Mouse (Mus musculus): ENCODE measurements around the gene Fat3.

Gene Fat3

GRCm38 (mm10) chr9:16501186-16501711, at the start of gene Fat3:
Gene Fat3, minus strand, starts transcription at chr9:16501285.
- no peak for DNase-seq (ENCODE audit: low spot score in 2 of 2)

GRCm38 (mm10) chr9:16532884-16533283, 31.8 kb upstream of the Fat3 start:
- DNase-seq (ENCODE audit: low spot score in 2 of 2): no peak

DNA sequence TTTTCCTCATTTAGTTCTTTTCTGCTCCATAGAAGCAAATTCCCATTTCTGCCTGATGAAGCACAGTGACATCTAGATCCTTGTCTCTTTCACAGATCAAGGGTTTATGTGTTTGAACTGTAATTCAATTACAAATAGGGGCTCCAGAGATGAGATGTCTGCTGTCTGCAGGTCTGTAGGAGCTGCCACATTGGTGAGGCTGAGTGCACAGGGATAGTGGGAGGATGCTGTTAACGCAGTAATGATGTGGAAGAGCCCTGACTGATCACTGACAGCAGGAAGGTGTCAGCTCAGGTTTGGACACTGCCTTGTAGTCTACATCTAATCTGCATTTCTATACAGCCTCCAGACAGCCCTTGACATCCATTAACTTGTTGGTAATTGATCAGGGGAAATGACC, 16.5 kb upstream of the Fat3 start:
- no peak for DNase-seq (ENCODE audit: low spot score in 2 of 2)

- no peak for DNase-seq (ENCODE audit: low spot score in 2 of 2)
These were observed 10.9 kb upstream of the Fat3 start for GRCm38 (mm10) chr9:16512005-16512404.

- no peak for DNase-seq (ENCODE audit: low spot score in 2 of 2)
These were observed 2.7 kb upstream of the Fat3 start for GRCm38 (mm10) chr9:16503776-16504175.

DNA sequence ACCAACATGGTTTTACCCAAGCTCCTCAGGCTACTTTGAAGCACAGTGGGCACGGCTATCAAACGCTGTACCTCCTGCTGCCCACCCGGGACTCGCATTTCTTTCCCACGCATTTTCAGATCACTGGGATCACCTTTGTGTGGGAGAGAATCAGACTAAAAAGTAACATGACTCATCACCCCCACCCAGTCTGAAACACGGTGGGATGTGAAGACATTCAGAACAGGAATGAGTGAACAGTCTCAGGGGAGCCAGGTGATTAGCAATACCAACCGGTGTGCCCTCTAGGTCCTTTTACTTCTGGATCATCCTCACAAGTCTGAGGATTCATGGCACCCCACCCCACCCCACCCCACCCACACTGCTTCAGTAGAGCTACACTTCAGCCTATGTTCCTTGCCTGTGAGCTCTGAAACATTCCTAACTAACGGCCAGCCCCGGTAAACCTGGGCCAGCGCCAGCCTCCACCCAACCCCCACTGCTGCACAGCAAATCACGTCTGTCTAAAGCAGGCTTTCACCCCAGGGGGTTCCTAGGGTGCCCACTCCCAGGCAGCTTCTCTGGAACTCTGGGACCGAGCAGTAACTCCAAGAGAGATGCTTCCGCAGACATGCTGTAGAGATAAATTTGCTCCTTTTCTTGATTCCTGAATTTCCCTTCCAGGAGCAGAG, 1.7 kb upstream of the Fat3 start:
- DNase-seq (ENCODE audit: low spot score in 2 of 2): no peak

DNA sequence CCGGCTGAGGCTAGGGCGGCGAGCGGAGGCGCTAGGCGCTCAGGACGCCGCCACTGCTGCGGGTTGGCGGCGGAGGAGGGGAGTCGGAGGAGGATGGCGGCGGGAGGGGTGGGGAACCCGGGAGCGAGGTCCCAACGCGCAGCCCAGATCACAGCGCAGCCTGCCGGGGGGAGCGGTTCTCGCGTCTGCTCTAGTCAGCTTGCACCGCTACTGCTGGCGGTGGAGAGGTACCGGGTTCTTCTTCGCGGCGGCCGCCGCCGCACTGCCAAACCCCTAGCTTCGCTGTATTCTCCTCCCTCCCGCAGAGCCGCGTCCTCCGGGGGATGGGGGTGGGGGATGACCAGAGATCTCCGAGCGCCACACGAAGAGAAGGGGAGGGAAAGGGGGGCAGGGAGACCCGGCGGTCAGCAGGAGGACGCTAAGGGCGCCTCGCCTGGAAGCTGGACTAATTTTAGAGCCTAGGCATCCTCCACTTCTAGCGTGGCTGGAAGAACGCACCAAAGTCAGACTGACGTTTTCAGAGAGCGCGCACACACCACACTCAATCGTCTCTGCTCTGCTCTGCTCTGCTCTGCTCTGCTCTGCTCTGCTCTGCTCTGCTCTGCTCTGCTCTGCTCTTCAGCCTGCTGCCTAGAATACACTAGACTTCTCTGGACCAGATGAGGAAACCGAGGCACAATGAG, 1.0 kb upstream of the Fat3 start:
- no peak for DNase-seq (ENCODE audit: low spot score in 2 of 2)

DNA sequence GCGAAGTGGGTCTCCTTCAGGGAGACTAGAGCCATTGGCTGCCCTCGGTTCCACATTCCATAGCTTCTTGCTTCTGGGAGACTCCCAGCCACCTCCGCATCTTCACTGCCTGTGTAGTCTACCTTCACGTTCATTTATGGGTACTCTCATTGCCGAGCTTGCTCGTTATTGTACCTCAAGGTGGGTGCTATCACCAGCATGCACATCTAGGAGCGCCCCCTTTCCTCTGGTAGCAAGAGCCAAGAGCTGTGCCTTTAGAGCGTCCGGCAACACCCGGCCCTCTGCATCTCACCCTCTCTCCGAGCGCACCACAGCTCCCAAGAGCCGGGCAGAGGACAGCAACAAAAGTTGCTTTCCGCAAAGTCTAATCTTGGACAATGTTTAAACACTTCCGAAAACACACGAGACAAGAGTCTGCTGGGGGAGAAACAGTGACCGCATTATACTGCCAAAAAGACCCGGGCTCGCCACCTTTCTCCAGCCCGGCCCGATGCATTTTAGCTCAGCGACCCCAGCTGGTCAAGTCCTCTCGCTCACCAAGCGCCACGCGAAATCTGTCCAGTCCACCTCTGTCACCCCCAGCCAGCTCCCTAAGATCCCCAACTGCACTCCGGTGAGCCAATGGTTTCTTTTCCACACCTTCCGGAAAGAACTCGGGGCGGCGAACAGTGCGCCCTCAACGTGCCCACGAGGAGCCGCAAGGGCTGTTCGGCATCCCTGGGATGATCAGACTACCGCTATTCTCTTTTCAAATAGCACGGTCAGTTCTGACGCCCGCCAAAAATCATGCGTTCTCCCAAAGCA, 501 bp downstream of the Fat3 start:
- no peak for DNase-seq (ENCODE audit: low spot score in 2 of 2)

DNA sequence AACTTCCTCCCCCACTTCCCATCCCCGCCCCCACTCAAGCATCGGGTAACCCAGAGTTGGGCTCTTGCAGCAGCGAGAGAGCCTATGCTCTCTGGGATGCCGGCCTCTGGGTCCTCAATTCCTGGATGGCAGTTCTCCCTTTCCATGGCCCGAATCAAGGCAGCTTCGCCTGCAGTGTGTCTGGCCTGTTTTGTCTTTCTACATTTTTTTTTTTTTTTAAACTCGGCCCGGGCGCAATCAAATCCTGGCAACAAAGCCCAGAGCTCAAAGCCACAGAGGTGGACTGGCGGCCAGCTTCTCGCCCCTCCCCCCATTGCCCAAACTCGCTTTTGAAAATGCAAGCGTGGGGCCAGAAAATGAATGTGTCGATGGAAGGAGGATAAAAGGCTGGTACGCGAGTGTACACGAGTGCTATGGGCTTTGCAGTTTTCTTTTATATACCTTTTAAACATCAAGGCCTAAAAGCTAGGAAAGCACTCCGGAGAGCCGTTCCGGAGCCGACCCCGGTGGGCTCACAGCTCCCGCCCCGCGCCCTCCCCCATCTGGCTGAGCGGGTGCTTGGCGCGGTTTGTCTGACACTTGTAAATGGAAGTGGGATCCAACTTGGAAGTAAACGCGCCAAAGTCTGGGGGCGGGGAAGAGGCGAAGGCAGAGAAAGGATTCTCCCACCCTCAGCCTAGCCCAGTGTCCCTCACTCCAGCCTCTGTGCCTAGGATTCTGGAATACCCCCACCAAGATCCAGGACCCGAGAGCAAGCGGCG, 1.3 kb downstream of the Fat3 start:
- no peak for DNase-seq (ENCODE audit: low spot score in 2 of 2)

DNA sequence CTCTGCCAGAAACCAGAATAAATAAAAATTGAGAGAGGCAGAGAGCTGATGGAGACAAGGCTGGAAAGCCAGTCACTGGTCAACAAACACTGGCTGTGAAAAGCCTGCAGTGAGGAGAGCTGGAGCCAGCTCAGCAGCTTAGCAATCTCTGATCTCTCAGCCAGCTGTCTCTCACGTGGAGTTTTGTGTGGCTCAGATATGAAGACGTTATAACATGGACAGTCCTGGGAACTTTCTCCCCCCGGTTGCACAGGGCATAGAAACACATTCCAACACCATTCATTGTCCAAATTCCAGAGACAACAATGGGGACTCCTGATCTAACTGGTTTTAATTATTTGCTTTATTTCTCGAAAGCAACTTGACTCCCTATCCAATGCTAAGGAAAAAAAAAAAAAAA, 2.2 kb downstream of the Fat3 start:
- DNase-seq (ENCODE audit: low spot score in 2 of 2): no peak

GRCm38 (mm10) chr9:16497361-16497760, 3.7 kb downstream of the Fat3 start:
- DNase-seq (ENCODE audit: low spot score in 2 of 2): no peak

GRCm38 (mm10) chr9:16496331-16496730, 4.8 kb downstream of the Fat3 start:
- DNase-seq (ENCODE audit: low spot score in 2 of 2): no peak

DNA sequence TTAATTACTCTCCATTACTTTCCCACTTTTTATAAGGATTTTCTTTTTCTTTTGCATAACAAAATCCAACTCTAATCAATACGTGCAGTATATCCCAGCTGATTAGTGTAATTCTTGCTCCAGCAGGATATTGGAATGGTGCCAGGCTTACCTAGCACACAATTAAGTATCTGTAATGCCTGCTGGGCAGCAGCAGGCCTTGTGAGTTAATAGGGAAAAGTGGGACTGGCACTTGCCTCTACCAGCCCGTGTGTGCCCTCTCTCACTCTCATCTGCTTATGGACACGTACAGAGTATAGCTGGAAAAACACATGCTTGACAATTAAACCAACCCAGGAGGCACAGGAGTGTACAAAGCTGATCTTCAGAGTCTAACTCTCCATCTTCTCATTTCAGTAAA, 11.4 kb downstream of the Fat3 start:
- no peak for DNase-seq (ENCODE audit: low spot score in 2 of 2)

DNA sequence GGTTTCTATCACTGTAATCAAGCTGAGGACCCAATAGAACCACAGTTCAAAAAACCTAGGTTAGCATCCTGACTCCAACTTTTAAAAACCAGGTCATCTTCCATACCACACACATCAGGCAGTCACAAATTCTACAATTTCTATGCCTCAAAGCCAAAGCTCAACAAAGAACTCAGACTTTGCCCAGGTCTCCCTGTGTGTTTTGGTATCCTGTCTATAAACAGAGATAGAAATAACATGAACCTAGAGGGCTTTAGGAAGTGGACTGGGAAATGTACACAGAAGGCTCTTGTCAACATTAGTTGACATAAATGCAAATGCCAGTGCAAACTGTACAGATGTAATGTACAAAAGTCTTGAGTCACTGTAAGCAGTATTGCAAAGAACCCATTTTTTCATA, 13.5 kb downstream of the Fat3 start:
- no peak for DNase-seq (ENCODE audit: low spot score in 2 of 2)

GRCm38 (mm10) chr9:16486229-16486628, 14.9 kb downstream of the Fat3 start:
- DNase-seq (ENCODE audit: low spot score in 2 of 2): no peak

DNA sequence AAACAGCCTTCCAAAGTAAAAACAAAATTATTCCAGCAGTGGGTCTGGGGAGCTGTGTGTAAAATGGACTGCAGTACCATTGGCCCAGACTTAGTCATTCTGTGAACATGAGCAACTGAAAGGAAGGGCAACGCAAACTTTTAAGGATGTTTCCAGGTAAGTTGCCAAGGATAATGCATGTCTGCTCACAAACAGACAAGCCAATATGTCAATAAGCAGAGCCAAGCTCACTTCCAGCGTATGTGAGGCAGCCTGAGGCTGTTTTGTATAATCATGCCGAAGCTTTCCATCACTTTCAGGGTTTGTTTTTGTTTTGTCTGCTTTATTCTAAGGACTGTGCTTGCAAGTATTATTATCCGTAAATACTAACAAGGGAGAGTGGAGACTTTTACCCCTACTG, 15.9 kb downstream of the Fat3 start:
- DNase-seq (ENCODE audit: low spot score in 2 of 2): no peak

GRCm38 (mm10) chr9:16484765-16485164, 16.3 kb downstream of the Fat3 start:
- no peak for DNase-seq (ENCODE audit: low spot score in 2 of 2)

DNA sequence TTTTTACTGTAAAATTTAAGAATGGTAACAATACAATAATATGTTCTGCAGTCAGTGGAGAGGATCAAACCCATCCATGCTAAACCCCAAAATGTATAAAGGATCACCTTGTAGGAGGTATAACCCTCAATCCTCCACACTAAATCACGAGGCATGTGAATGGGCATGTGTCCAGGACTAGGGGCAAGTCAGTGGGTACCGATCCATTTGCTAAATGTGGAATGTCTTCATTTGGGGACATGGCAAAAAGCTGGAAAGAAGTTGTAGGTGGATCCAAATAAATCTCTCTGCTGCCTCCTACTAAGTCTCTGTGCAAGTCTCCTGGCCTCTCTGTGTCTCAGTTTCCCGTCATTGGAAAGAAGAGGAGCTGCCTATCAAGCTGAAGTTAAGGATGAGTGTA, 39.6 kb downstream of the Fat3 start:
- DNase-seq (ENCODE audit: low spot score in 2 of 2): no peak

DNA sequence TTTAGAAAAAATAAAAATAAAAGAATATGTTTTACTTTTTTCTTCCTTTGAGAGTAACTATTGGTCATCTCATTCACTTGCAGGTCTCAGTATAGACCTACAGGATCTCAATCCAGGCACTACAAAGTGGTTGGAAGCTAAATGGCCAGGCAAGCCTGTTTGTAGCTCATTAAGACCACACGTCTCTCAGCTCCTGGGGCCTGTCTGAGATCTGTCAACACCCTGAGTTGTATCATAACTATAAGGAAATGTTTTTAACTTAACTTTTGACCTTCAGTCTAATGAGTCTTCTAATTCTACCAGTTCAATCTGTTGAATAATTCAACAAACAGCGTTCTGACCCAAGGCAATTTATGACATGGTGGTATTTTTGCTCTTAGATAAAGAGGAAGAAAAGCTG, 40.5 kb downstream of the Fat3 start:
- no peak for DNase-seq (ENCODE audit: low spot score in 2 of 2)

- DNase-seq (ENCODE audit: low spot score in 2 of 2): no peak
These were observed 59.2 kb downstream of the Fat3 start for GRCm38 (mm10) chr9:16441930-16442329.

- DNase-seq (ENCODE audit: low spot score in 2 of 2): no peak
These were observed 60.4 kb downstream of the Fat3 start for GRCm38 (mm10) chr9:16440638-16441037.

DNA sequence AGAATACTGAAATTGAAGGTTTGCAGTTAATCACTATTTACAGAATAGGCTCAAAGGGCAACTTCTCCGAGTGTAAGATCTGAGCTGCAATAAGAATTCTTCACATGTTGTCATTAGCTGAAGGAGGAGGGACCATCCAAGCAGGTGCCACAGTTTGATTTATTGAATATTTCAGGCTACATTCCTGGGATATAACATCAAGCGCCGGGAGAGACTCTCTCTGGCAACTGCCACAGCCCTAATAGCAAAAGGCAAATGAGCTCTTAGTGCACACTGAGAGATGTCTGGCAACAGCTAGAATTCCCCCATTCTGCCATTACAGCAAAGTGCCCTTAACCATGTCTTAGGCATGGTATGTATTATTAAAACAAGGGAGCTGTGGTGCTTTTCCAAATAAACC, 61.1 kb downstream of the Fat3 start:
- no peak for DNase-seq (ENCODE audit: low spot score in 2 of 2)

Data from natural killer cell, adult 2 months (primary cell).